Mouse (Mus musculus): ENCODE results near the gene Nmu.

- no peak for TF ChIP-seq CTCF (IDR thresholded peaks at IDR 0.05; ENCODE audit: low read depth, low read length)
- TF ChIP-seq EP300 (IDR thresholded peaks at IDR 0.05; ENCODE audit: insufficient read depth, low read depth, low read length), result no peak
- TF ChIP-seq POLR2A (IDR thresholded peaks at IDR 0.05; ENCODE audit: insufficient read depth, low read length), result no peak
Observed at GRCm38 (mm10) chr5:76303379-76303744, 60.2 kb downstream of the Nmu start.

Measured in ES-Bruce4 (cell line).